Mouse (Mus musculus): ENCODE results near the gene Cxcr3. TPM values are rescaled to one million over a fixed set of nuclear protein-coding genes. Genes with fewer than 3 reads are reported as not detected.

Cxcr3 gene
- not detected for total RNA-seq (2021)
- long read RNA-seq, experiment 1: 0 reads
- long read RNA-seq, experiment 2: 0 reads

DNA sequence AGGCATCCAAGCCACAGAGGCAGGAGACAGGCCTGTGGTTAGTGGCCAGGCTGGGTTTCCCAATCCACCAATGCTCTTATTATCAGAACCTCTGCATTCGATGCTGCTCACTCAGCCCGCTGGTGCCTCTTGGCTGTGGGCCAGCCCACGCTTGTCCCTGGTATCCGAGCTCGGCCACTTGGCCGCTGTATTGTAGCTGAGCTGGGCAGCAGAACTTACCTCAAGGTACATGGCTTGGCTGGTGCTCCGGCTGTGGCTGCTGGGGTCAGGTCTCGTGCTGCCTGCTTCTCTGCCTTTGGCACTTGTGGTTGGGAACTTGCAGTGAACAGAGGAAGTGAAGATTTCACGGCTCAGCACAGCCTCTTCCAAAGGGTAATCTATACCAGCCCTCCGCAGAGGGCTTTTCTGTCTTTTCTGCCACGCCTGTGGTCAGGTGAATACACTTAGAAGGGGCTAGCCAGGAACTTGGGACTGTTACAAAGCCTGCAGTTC lies at the start of gene Cxcr3:
Gene Cxcr3 (minus strand): TSS at position 442 of the 492 bp plus-strand sequence.
- peak in 1 of 2 experiments; percentile 6 for DNase-seq (ENCODE audit: low spot score in 2 of 2)

DNA sequence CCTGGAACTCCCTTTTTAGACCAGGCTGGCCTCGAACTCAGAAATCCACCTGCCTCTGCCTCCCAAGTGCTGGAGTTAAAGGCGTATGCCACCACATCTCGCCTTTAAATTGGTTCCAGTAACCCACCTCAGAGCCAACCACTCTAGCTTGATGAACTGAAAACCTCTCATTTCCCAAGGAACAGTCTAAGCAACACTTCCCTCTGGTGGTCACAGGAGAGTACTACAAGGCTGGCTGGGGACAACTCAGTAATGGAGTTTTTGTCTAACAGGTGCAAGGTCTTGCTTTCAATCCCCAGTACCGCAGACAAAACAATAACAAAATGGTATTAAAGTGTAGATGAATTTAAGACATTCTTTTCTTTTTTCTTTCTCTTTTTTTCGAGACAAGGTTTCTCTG lies 38.0 kb upstream of the Cxcr3 start:
- peak; percentile 36 to 64 for DNase-seq (ENCODE audit: low spot score in 2 of 2)

DNA sequence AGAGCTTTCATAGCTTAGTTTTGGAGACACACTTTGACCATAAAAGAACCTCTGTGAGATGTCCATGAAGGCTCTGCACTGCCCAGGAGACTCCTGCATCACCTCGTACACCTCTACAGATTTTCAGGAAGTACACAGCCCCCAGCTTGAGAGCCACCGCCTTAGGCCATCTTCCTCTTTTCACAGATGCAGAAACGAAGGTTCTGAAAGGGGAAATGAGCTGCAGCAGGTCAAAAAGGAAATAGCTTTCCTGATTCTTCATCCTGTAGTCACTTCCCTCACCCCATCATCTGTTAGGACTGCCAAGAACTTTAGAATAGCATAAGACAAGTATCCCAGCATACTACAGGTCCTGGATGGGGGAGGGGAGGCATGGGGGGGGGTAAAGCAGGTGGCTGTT lies 36.2 kb upstream of the Cxcr3 start:
- DNase-seq (ENCODE audit: low spot score in 2 of 2): no peak

DNA sequence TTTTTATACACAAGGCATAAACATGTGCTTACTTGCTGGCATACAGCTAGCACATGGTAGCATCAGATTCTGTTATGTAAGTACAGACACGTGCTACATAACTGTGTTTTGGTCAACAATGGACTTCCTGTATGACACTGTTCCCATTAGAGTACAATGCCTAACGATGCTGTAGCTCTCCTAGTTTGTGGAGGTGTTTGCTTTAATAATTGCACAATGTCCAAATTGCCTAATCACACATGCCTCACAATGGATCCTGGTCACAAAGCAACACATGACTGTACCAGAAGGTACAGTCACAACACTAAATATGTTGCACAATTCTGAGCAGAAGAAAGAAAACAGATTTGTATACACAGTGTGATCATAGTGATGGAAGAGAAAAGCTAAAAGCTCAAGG lies 35.4 kb upstream of the Cxcr3 start:
- no peak for DNase-seq (ENCODE audit: low spot score in 2 of 2)

DNA sequence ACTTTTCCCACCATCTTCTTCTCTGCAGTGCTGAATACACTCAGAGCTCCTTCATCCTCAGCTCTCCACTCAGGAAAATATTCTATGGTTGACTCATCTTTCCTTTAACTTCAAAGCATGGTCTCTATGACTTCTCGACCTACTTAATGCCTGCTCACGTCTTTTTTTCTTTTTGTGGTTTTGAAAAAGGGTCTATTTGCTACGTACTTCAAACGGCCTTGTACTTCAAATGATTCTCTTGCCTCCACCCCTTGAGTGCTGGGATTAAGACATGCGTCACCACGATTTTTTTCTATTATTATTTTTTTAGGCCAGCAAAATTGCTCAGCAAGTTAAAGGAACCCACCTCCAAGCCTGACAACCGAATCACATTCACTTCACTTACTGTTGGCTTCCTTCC lies 33.2 kb upstream of the Cxcr3 start:
- DNase-seq (ENCODE audit: low spot score in 2 of 2): no peak

- DNase-seq (ENCODE audit: low spot score in 2 of 2): peak in 1 of 2 experiments; percentile 12
Observed at GRCm38 (mm10) chrX:101765111-101765510, 31.0 kb upstream of the Cxcr3 start.

DNA sequence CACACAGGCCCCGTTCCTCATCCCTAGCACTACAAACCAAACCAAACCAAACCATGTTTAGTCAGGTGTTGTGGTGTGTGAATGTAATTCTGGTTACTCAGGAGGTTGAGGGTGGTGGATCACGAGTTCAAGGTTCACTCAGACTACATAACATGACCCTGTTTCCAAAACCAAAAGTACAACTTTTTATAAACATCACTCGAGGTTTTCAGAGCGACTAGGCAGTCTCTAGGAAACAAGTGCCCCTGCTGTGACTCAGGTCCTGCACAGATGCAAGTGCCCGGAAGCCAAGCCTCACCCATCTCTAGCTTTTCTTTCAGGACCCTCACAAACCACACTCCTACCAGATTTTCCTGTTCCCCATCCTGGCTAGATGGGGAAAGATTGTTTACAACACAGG lies 30.6 kb upstream of the Cxcr3 start:
- no peak for DNase-seq (ENCODE audit: low spot score in 2 of 2)

GRCm38 (mm10) chrX:101754478-101754877 lies 20.4 kb upstream of the Cxcr3 start:
- peak in 1 of 2 experiments; percentile 15 for DNase-seq (ENCODE audit: low spot score in 2 of 2)

- DNase-seq (ENCODE audit: low spot score in 2 of 2): no peak
Observed at GRCm38 (mm10) chrX:101750144-101750543, 16.1 kb upstream of the Cxcr3 start.

- DNase-seq (ENCODE audit: low spot score in 2 of 2): no peak
Observed at GRCm38 (mm10) chrX:101741064-101741433, 7.0 kb upstream of the Cxcr3 start.

DNA sequence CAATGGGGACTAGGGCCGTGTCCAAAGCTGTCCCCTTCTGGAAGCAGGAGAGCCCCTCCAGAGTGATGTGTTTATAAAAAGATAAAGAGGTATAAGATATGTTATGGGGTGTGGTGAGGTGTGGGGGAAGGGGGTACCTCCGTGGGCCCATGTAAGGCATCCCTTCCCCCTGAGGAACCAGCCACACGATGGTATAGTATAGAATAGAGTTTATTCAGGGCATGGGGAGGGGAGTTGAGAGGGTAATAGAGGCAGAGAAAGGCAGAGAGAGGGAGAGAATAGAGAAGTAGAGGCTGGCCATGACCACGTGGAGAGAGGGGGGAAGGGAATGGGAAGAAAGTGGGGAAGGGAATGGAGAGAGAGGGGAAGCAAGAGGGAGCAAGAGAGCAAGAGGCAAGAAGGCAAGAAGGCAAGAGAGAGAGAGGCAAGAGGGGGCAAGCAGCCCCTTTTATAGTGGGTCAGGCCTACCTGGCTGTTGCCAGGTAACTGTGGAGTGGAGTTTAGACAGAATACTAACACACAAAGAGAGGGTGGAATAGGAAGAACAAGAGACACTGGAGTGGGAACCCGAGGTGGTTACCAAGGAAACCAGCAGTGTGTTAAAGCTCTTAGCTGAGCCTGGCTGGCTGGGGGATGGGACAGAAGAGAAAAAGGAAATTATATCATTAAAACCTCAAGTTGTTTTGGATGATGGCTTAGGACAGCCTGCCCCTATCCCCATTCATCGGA lies 6.4 kb upstream of the Cxcr3 start:
- DNase-seq (ENCODE audit: low spot score in 2 of 2): peak; percentile 14 to 26

GRCm38 (mm10) chrX:101737201-101737600 lies 3.1 kb upstream of the Cxcr3 start:
- no peak for DNase-seq (ENCODE audit: low spot score in 2 of 2)

GRCm38 (mm10) chrX:101734981-101735380 lies 912 bp upstream of the Cxcr3 start:
- no peak for DNase-seq (ENCODE audit: low spot score in 2 of 2)

DNA sequence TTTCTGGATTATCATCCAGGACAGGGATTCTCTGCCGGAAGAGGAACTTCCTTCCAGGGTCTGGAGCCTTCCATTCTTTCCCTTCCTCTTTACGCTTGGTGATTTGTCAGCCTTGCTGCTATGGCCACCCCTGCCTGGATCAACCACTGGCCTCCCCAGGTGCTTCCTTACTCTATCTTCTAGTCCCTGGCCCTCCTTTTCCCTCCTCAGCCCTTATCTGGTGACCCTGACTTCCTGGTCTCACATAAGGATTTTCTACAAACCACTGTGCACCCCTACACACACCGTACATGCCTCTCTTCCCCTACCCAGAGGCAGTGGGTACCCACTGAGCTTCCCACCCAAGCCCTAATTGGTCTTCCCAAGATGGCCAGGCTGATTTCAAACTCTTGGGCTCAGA lies 781 bp downstream of the Cxcr3 start:
- no peak for DNase-seq (ENCODE audit: low spot score in 2 of 2)

GRCm38 (mm10) chrX:101732644-101733043 lies 1.4 kb downstream of the Cxcr3 start:
- no peak for DNase-seq (ENCODE audit: low spot score in 2 of 2)

DNA sequence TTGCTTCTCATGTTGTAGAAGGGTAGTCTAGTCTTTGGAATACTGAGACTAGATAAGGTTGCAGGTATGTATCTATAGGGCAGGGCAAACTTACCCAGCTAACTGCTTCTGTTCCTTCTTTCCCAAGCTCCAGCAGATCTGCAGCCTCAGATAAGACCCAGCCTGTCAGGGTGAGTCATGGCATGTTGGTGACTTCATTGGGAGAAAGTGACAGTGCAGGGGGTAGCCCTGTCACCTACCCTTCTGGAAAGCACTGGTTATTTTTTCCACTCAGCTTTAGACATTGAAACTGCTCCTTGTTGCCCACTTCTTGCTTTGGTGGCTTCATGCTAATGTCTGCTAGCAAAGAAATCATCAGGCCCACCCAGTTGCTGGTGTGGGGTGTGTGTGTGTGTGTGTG lies 4.1 kb downstream of the Cxcr3 start:
- no peak for DNase-seq (ENCODE audit: low spot score in 2 of 2)

GRCm38 (mm10) chrX:101720401-101720800 lies 13.7 kb downstream of the Cxcr3 start:
- no peak for DNase-seq (ENCODE audit: low spot score in 2 of 2)

DNA sequence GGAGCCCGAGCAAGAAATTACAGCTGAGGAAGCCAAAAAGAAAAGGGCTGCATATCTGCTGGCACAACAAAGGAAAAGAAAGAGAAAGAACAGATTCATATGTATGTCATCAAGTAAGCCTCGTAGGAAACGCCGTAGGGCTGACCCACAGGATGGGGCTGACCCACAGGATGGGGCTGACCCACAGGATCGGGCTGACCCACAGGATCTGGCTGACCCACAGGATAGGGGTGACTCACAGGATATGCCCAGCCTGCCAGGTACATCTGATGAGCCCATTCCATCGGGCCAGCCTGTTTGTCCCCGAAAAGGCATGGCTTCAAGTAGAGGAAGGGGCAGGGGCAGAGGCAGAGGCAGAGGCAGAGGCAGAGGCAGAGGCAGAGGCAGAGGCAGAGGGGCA lies 29.0 kb downstream of the Cxcr3 start:
- DNase-seq (ENCODE audit: low spot score in 2 of 2): no peak

DNA sequence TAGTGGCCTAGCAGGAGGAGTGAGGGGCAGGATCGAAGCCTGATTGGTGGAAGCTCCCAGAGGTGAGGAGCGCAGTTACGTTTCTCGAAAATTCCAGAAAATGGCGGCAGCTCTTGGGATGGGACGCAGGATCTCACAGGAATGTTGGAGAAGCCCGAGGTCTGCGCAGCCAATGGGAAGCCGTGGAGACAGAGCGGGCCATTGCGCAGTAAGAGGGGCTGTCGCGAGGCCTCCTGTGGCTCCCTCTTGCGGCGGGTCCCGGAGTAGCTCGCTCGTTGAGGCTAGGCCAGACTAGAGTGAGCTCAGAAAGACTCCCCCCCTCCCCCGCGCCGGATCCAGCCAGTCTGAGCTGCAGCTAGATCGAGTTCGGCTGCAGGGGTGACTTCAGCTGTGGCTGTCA lies 35.8 kb downstream of the Cxcr3 start:
- DNase-seq (ENCODE audit: low spot score in 2 of 2): no peak

- DNase-seq (ENCODE audit: low spot score in 2 of 2): no peak
Observed at GRCm38 (mm10) chrX:101697537-101697936, 36.5 kb downstream of the Cxcr3 start.

DNA sequence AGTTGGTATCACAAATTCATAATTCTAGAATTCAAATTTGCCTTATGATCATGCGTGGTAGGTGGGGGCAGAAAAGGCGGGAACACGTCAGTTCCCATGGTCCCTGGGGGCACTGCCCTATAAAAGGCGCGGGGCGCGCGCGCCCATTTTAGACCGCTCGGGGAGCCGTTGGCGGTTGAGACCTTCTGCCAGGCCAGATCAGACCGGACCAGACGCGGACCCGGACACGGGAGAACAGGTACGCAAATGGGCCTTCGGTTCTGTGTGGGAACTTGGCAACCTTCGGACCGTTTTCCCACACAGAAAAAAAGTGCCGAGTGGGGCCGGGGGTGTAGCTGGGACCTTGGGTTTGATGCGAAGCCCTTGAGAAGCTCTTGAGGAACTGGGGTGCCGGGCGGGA lies 38.4 kb downstream of the Cxcr3 start:
- no peak for DNase-seq (ENCODE audit: low spot score in 2 of 2)
